In genomic region chr6:58906852-58907261, GRCm38 (mm10) we compare ENCODE assay signal across 8 mouse cellular contexts. TPM values are rescaled to one million over a fixed set of nuclear protein-coding genes. Genes with fewer than 3 reads are reported as not detected.
DNase-seq lines count a peak whose midpoint lies in the region; ATAC-seq and TF ChIP-seq lines count a peak whose summit lies in the region.

Nap1l5 (minus strand) TSS chr6:58907076.

- H3K9me3 ChIP-seq in forebrain, embryonic 10.5 days = peaks cover 16% of the 10 kb centered on the region
- H3K9me3 ChIP-seq in hindbrain, embryonic 15.5 days = peaks cover 2% of the 10 kb centered on the region; the same call in 1 of the 2 replicates
- H3K9me3 ChIP-seq in midbrain, embryonic 11.5 days (ENCODE audit: control insufficient read depth, low read length) = 0 out of 2 replicates have a peak, but pooled peaks cover 4% of the 10 kb centered on the region

- peak within 1 kb of the TSS; percentile 48; the same call in 1 of the 2 replicates for H3K27ac ChIP-seq in forebrain, embryonic 10.5 days
- H3K27ac ChIP-seq in hindbrain, embryonic 15.5 days (replicated peaks) = peak within 1 kb of the TSS; percentile 85
- H3K27ac ChIP-seq in midbrain, embryonic 11.5 days (ENCODE audit: low read depth, low read length) = no peak within 1 kb of the TSS

- 29% methylated on average over 34 of the region's 34 CpGs for WGBS in forebrain, embryonic 10.5 days
- WGBS in hindbrain, embryonic 15.5 days = 47% methylated on average over 34 of the region's 34 CpGs
- 50% methylated on average over 34 of the region's 34 CpGs for WGBS in midbrain, embryonic 11.5 days

- H3K9ac ChIP-seq in hindbrain, embryonic 15.5 days = peak within 1 kb of the TSS; percentile 64
- peak within 1 kb of the TSS; percentile 52 for H3K9ac ChIP-seq in midbrain, embryonic 11.5 days (ENCODE audit: low read length)

- intact Hi-C loops in left cerebral cortex, postnatal 14 days (cut with DNase I) = no loop called here

- H3K36me3 ChIP-seq in forebrain, embryonic 10.5 days (replicated peaks) = peaks cover 17% of the 10 kb centered on the region
- H3K36me3 ChIP-seq in hindbrain, embryonic 15.5 days = peaks cover 13% of the 10 kb centered on the region
- H3K36me3 ChIP-seq in midbrain, embryonic 11.5 days (ENCODE audit: control insufficient read depth, insufficient read depth, low read length) = 0 out of 2 replicates have a peak, but pooled peaks cover 2% of the 10 kb centered on the region

- H3K4me3 ChIP-seq in forebrain, embryonic 10.5 days = peak within 1 kb of the TSS; percentile 59
- peak within 1 kb of the TSS; percentile 54 for H3K4me3 ChIP-seq in hindbrain, embryonic 15.5 days
- peak within 1 kb of the TSS; percentile 47 for H3K4me3 ChIP-seq in midbrain, embryonic 11.5 days (ENCODE audit: low read depth, low read length)

- DNase-seq in MN1 (ENCODE audit: low spot score) = peak; percentile 7
- DNase-seq in brain, embryonic 14.5 days (ENCODE audit: low read depth) = peak; percentile 89
- DNase-seq in forebrain, embryonic 10.5 days (ENCODE audit: extremely low spot score, low spot score) = peak; percentile 30
- peak; percentile 81 to 85 for DNase-seq in left cerebral cortex, postnatal 14 days (ENCODE audit: low spot score in 2 of 2)
- peak; percentile 92 for DNase-seq in midbrain, embryonic 11.5 days (ENCODE audit: low spot score, missing footprints)
- peak; percentile 89 for DNase-seq in telencephalon, adult 2 months (ENCODE audit: low read depth, low spot score)
- no peak for DNase-seq in natural killer cell, adult 2 months (ENCODE audit: low spot score in 2 of 2)

- peak; percentile 96 for ATAC-seq in hindbrain, embryonic 15.5 days (ENCODE audit: low FRiP score, low read depth)
- peak; percentile 89 for ATAC-seq in midbrain, embryonic 11.5 days (ENCODE audit: low FRiP score)

- H3K4me1 ChIP-seq in forebrain, embryonic 10.5 days = 0 out of 2 replicates have a peak, but pooled peaks cover 5% of the 10 kb centered on the region
- peaks cover 8% of the 10 kb centered on the region; the same call in 1 of the 2 replicates for H3K4me1 ChIP-seq in hindbrain, embryonic 15.5 days (replicated peaks)
- no peaks in the 10 kb centered on the region for H3K4me1 ChIP-seq in midbrain, embryonic 11.5 days (ENCODE audit: control insufficient read depth, insufficient read depth, low read length)

- peaks cover 9% of the 10 kb centered on the region; the same call in 1 of the 2 replicates for H3K27me3 ChIP-seq in forebrain, embryonic 10.5 days (ENCODE audit: poor library complexity, severe bottlenecking)
- H3K27me3 ChIP-seq in hindbrain, embryonic 15.5 days = no peaks in the 10 kb centered on the region
- H3K27me3 ChIP-seq in midbrain, embryonic 11.5 days (ENCODE audit: control insufficient read depth, insufficient read depth, low read length) = no peaks in the 10 kb centered on the region

- H3K4me2 ChIP-seq in hindbrain, embryonic 15.5 days = peak within 1 kb of the TSS; percentile 61
- H3K4me2 ChIP-seq in midbrain, embryonic 11.5 days = peak within 1 kb of the TSS; percentile 59

- TF ChIP-seq POLR2A in brain, embryonic 14.5 days (IDR thresholded peaks at IDR 0.05; ENCODE audit: borderline replicate concordance, extremely low read depth, insufficient read depth, insufficient read length, poor library complexity, severe bottlenecking) = no peak

- no peak for TF ChIP-seq CTCF in brain, embryonic 14.5 days (IDR thresholded peaks at IDR 0.05; ENCODE audit: borderline replicate concordance, extremely low read depth, insufficient read depth, insufficient read length)

RNA-seq across cellular contexts. Expression of gene Nap1l5, which starts in this region (rescaled TPM):
- polyA plus RNA-seq in brain, embryonic 14.5 days (2012; rRNA removed) = 72.6 and 113 TPM in 2 replicates
- 4.3 and 4.8 TPM in 2 replicates for polyA plus RNA-seq in forebrain, embryonic 10.5 days (2016; fragmentation: Nextera tagmentation; extraction: Ambion mirVana)
- polyA plus RNA-seq in hindbrain, embryonic 15.5 days (2015; fragmentation: Nextera tagmentation; extraction: Ambion mirVana) = 343 and 371 TPM in 2 replicates
- total RNA-seq in left cerebral cortex, postnatal 14 days (2021) = 100 to 1,000 TPM; 236 to 310 TPM
- polyA plus RNA-seq in midbrain, embryonic 11.5 days (2014; fragmentation: Nextera tagmentation; extraction: Ambion mirVana) = 41.7 and 42.5 TPM in 2 replicates

Comparison
In these comparisons a context has a peak if more than half of its experiments do, and no peak if none do; other contexts are left out.
1. DNase-seq: peak in MN1 (single experiment), brain, embryonic 14.5 days (single experiment), forebrain, embryonic 10.5 days (single experiment), left cerebral cortex, postnatal 14 days (2 of 2), midbrain, embryonic 11.5 days (single experiment) and telencephalon, adult 2 months (single experiment); none in natural killer cell, adult 2 months (0 of 2).
2. Peak in every context shown above with its lines, with median percentiles within 50 percentile points of each other: H3K4me3 ChIP-seq.